Mouse (Mus musculus) testis, postnatal 14 days (tissue): ENCODE data around the gene Apoe.

Experiments
- DNase-seq: peaks from one replicate; pipeline ENCODE4 v3.0.0; 2021; ENCODE audit warnings: low spot score

The Apoe gene

DNA sequence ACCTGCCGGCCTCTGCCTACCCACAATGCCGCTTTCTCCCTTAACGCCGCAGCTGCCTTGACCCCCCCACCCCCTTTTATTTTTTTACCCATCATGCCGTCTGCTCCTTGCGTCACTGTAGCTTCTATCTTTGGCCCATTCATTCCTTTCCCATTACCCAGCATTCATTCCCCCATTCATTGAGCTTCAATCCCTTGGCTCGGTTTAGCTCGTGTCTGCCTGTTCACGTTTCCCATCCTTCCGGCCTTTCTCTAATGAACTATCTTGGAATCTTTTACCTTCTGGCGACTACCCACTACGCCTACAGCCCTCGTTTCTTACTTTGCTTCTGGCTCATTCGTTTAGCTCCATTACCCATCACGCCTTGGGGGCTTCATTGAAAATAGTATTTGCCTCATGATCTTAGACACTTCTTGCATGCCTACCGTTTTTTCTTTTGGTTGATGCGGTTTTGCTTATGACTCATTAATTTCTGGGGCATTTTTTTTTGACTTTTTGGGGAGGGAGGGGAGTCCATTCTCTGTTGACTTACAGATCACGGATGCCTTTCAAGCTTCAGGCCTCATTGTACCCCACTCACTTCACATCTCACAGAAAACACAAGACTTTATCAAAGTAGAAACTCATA is 17.2 kb upstream of the Apoe start:
- DNase-seq, result no peak

DNA sequence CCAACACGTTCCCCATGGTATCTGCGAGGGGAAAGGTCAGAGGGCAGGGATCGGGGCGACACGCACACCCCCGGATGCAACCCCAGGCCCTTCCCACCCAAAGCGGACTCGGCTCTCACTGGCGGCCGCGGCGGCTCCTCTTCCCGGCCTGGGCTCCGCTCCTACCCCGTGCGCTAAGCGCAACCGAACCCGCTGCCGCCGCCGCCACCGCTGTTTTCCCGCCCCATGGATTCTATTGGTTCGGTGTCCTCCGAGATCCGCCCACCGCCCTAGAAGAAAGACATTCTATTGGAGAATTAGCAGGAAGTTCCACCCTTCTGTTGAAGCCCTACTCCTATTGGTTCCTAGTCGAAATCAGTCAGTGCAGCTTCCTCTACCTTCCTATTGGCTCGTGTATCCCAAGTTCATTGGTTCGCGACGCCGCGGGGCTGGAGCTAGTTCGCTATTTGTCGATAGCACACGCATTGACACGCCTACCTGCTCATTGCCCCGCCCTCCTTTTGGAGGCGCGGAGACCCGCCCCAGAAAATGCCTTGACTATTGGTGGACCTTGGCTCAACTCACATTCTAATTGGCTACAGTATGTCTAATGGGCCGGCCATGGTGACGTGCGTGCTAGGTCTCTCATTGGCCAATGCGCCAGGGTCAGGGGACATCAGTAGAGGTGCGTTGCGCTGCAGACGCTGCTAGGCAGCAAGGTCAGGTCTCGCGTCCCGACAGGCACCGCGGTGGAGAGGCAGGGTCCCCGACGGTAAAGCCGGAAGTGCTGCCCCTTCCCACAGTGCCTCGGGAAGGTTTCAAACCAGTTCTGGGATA is 16.5 kb upstream of the Apoe start, which contains the start of gene Tomm40:
TSS of gene Tomm40 (minus strand) at position 200 of the 816 bp plus-strand sequence.
- peak; percentile 99 for DNase-seq

DNA sequence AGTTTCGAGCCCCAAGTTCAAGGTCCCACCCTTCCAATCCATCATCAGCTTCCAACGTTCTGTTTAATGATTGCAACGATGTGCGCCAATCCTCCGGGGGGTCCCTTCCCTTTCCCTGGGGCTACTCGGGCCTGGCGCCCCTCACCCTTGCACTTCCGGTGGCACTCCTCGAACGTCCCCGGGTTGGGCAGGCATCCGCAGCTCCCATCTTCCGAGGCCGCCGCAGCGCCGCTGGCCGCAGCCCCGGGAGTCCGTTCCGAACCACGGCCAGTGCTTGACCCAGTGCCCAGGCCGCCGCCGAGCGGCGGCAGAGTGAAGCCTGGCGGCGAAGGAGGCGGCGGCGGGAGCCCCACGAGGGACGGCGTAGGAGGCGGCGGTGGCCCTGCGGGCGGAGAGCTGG is 15.8 kb upstream of the Apoe start:
- DNase-seq, result no peak

DNA sequence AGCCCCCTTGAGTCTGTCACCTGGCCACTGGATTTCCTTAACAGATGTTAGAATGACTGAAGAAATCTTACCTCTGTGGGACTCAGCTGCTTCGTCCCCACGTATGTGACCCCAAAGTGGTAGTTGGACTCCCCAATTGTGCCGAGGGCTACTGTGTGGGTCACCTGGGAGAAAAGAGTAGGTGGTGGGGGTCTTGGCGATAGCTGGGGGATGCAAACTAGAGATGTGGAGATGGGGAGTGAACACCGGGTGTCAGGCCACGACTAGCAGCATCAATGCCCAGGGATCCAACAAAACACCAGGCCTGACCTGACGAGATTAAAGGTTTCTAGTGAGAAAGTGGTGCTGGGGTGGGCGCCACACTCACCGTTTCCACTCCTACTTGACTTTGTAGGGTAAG is 14.6 kb upstream of the Apoe start:
- DNase-seq, result no peak

DNA sequence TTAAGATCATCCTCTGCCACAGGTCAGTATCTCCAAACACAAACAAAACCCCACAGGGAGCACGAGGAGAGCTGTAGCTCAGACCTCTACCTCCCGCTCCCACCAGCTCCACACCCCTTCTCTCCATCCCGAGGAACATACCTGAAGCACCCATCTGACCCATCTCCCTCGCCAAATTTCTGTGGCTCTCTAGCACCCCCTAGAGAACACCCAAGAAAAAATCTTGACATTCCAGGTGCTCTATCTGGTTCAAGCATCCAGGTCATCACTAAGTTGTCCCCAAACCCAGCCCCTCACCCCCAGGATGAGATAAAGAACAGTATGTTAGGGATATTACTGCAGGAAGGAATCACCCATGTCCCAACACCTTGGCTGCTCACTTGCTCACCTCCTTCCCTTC is 14.2 kb upstream of the Apoe start:
- DNase-seq, result no peak

DNA sequence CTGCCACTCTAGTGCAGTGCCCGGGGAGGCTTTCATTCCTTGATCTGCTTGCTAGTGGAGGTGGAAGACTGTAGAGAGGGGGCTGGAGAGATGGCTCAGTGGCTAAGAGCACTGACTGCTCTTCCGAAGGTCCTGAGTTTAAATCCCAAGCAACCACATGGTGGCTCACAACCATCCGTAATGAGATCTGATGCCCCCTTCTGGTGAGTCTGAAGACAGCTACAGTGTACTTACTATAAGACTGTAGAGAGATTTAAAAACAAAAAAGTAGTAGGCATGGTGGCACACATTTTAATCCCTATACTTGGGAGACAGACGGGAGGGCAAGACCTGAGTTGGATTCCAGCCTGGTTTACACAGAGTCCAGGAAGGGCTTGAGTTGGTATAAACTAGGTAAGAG is 13.4 kb upstream of the Apoe start:
- no peak for DNase-seq

DNA sequence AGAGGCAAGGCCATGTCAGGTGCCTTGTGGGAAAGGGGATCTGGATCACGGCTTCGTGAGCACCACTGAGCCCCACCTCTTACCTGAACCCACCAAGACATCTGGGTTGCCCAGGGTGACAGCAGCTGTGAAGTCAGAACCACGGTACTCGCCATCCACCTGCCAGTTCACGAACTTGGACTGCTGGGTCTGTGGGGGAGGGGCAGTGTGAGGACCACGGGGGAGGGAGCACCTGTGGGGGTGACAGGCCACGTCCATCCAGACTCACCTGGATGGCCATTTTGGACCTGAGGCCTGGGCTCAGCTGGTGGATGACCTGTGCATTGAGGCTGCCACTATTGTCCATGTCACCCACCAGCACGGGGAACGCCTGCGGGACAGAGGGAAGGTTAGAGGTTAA is 11.7 kb upstream of the Apoe start:
- DNase-seq, result no peak

DNA sequence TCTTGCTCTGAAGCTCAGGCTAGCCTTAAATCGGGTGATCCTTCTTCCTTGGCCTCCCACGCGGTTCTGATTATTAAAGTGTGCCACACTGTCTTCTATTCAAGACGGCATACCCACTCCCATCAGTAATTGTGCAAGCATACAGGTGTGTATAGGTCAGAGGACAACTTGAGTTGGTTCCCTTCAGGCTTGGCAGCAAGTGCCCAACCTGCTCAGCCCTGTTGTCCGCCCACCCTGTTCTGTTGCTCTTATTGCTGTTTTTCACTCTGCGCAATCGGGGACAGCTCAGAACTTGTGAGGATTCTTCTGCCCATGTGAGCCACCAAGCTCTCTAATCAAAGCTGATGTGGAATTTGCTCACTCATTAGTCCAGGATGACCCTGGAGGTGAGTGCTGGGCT is 6.3 kb upstream of the Apoe start:
- no peak for DNase-seq

DNA sequence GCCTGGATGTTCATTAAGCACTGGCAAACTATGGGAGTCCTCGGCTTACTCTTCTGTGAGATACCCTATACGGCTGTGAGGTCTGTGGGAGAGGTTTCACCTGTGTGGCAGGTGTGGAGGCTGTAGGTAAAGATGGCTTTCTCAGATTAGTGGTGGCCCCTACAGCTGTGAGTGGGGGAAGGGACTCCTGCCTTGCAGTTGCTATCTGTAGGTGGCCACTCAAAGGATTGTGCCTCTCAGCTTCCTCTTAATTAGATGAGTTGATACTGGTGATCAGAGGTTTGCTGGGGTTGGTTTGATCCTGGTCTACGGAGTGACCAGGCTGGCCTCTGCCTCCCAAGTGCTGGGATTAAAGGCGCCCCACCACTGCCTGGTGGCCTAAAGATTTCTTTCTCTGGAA is 5.5 kb upstream of the Apoe start:
- DNase-seq, result no peak

DNA sequence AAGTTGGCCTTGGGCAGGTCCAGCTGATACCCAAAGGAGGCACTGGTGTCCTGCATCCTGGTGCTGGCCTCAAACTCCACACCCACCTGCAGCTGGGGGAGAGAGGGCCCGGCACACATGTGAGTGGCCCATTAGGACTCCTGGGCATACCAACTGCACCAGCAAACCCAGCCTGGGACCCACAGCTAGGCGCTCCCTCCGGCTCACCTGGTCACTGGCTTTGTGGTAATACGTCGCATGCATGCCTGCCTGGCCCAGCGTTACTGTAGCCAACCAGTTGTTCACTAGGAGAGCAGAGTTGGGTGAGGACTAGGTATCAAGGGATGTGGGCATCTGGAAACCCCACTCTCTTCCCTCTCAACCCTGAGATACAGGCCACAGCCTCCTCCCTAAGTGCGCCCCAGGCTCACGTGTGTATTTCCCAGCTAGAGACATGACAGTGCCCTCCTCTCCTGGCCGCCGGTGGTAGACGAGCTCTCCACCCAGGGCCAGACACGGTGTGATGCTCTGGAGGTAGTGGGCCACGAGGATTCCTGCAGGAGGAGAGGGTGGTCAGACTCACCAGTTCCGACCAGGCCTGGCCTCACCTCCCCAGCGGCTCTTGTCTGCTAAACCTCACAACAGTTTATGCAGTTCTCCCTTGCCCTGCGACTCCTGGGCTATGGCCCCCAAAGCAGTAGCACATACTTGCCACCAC is 4.0 kb upstream of the Apoe start:
- DNase-seq, result no peak

DNA sequence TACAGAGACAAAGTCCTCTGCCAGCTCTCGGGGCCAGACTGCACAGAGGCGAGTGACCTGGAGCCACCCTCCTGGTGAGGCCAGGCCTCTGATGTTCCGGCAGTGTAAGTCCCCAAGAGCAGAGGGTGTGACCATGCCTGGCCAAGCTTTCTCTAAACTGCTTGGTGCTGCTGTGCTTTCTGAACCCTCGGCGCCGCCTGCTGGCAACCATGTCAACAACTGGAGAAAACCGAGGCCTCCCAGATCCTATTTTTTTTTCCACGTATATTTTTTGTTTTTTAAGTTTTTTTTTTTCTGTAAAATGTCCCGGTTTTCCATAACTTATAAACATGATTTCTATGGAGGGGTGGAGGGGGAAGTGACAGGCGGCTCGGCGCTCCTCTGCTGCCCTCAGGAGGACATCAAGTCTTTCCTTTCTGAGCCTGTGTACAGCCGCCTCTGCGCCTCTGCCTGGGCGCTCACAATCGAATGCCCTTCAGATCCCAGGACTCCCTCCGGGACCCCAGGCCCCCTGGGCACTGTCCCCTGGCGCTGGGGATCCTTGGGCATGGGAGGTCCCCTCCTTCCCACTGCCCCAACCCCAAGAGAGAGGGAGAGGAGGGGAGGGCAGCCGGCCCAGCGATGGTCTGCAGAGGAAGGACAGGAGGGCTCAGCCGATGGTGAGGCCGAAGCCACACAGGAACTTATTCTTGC is 2.2 kb upstream of the Apoe start:
- DNase-seq, result peak; percentile 61

DNA sequence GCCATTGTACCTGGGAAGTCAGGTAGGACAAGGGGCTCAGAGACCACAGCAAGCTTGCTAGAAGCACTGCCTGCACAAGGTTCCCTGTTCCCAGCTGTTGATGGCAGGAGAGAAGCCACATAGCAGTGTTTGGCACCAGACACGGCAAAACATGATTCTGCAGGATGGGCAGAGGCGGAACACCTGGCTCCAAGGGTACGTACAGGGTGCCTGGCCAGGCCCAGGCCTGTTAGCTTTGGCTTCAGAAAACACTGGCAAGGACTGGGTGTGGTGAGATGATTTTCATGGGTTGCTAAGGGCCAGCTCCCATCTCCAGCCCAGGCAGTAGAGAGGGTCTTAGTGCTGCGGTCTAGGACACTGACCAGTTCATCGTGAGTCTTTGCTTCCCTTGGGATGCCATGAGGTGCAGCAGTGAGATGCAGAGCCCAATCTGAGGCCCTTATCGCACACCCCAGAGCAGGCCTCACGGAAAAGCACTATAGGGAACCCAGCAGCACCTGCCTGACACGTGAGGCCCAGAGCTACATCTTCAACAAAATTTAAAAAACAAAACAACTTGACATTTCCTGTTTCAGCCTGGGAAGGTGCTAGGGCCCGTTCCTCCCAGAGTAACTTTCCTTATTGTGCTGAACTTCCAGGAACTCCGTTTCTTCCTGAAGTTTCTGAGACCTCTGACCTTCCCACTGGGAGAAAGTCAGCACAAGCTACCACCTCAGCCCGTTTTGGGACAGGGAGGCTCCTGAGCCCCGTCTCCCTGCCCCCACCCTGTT is 1.5 kb upstream of the Apoe start:
- DNase-seq, result no peak

DNA sequence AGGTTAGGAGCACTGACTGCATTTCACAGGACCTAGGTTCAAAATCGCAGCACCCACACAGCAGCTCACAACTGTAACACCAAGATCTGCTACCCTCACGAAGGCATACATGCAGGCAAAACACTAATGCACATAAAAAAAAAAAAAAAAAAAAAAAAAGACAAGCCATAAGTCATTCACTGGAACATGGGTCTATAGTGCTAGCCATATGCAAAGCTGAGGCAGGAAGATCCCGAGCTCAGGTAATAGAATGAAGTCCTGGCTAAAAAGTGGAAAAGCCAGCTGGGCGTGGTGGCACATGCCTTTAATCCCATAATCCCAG is 800 bp upstream of the Apoe start:
- no peak for DNase-seq

DNA sequence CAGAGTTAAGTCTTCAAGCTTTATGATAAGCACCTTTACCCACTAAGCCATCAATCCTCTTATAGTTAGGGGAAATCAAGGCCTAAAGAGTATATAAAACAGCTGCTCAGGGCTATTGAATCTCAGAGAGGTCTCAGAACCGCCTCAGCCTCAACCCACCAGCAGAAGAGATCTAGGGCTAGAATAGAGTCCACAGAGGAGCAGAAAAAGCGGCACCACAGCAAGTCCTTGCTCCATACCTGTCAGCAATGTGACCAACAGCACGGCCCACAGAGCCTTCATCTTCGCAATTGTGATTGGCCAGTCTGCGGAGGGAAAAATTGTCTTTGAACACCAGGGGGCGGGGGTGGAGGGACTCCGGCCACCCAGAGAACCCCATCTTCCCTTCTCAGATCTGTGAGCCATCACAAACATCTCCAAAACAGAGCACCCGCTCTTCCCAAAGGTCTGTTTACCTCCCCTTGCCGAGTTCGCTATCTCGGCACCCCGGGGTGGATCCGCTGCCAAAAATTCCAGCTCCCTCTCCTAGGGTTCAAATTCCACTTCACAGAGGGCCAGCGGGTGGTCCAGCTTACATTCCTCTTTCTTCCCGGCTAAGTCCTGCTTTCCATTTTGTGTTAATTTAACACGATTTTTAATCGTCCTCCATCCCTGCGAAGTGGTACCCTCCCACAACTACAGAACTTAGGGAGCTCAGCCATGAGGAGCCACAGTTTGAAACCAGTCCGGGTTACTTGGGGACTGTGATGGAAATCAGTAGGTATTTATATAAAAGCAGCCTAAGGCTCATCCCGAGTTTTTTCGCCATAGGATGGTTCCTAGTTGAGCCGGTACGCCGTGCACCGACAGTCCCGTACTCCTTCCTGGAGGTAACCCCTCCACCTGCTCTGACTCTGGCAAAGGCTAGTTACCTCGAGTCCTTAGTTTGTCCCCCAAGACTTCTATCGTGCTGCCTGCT is 760 bp downstream of the Apoe start:
- no peak for DNase-seq

DNA sequence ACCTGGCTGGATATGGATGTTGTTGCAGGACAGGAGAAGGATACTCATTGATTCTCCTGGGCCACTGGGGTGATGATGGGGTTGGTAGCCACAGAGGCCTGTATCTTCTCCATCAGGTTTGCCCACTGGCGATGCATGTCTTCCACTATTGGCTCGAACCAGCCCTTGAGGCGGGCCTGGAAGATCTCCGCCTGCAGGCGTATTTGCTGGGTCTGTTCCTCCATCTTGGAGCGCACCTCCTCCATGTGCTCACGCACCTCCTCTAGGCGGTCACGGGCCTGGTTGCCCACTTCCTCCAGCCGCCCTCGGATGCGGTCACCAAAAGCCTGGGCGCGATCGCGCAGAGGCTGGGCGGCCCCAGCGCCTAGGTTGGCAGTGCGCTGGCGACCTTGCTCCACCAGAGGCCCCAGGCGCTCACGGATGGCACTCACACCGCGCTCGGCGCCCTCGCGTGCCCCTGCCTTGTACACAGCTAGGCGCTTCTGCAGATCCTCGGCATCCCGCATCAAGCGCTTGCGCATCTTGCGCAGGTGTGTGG is 2.6 kb downstream of the Apoe start:
- no peak for DNase-seq

DNA sequence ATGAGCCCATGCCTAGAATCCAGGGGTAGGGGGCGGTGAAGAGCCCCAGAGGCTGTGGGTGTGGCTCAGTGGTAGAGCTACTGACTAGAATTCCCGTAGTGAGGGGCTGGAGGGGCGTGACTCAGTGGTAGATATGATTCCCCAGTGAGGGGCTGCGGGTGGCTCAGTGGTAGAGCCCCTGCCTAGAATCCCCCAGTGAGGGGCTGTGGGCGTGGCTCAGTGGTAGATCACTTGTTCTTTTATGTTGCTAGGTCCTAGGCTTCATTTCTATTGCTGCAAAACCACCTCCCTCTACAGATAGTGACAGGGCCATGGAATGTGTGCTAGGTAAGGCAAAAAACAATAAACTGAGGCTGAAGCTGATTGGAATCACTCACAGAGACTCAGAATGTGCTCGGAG is 3.1 kb downstream of the Apoe start:
- no peak for DNase-seq

DNA sequence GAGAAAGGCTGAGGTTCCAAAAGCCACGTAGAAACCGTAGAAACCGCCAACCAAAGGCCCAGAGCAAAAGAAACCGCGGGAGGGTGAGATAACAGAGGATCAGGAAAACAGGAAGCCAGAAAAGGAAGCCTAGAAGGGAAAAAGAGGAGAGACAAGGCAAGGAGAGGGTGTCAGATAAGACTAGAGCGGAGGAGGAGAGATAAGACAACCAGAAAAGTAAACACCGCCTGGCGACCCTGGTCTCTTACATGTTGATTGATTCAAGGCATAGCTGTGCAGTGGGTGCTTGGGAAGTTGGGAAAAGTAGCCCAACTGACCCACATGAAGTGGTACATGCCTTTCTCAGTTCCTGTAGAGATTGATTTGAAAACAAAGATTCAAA is 3.8 kb downstream of the Apoe start:
- DNase-seq, result no peak

DNA sequence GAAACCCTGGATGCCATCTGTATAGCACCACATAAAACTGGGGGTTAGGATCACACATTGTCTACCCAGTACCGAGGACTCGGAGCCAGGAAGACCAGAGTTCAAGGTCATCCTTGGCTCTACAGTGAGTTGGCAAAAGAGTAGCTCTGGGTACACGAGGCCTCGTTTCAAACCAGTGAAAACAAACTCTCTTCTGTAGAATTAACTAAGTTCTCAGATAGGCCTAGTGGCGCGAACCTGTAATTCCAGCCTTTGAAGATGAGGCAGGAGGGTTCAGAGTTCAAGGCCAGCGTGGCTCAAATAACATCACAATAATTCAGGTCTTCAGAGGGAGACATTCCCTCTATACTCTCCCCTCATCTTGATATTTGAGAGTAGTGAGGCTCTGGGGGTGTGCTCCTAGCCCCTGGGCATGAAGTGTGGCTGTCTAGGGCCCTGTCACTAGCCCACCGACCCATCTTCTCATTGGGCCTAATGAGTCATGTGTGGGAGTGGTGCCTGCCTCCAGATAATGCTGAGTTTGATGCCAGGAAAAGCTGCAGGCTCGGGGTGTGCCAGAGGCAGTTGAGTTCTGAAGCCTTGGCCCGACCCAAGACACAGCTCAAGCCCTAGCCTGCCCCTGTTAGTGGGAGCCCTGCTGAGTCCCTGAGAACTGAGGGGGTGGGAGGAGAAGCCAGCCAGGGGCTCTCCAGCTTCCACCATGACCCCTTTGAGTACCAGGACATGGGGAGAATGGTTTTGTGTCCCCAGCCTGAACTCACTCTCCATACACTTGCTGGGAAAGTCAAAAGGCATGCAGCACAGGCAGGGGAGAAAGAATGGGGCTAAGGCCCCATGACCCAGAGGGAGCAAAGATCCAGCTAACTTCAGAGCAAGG is 4.4 kb downstream of the Apoe start:
- DNase-seq, result no peak

DNA sequence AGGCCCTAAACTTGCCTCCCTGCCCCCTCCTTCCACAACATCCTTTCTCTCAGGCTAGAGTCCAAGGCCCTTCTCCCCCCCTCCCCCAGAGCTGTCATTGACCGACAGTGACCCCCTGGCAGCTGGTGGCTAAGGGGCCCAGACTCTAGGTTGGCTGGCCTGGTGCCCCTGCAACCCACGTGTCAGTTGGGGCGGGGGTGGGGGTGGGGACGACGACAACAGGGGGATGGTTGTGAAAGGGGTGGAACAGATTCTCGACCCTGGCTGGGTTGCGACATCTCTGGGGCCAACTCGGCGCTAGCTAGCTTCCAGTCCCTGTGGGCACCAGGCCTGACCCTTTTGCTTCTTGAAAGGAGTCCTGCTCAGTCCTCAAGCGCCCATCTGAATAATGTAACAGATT is 5.6 kb downstream of the Apoe start:
- DNase-seq, result no peak
